Mouse (Mus musculus) heart, embryonic 16.5 days (tissue): ENCODE results near the gene Plcb4. TPM values are rescaled to one million over a fixed set of nuclear protein-coding genes. Genes with fewer than 3 reads are reported as not detected.
A peak's percentile ranks its signal among the peaks of the same experiment; 100 is the strongest.
"Not testable (repeated sequence)": the region's sequence is repeated elsewhere in the genome, so short reads cannot be mapped to it uniquely, and the experiment has no call there.

Source experiments
- ATAC-seq: fragments of 200-750 bp; cut with Nextera tagmentation; replicated peaks from 2 replicates; pipeline ENCODE4 v1.8.0; 2017; ENCODE audit warnings: moderate number of reproducible peaks; ENCODE audit not compliant: insufficient read depth, low FRiP score; ENCODE audit errors: extremely low read depth
- H3K27ac ChIP-seq: fragments of 300-500 bp; sonication (generic); 2 replicates; pipeline ENCODE4 v1.5.1; 2014; ENCODE audit warnings: mild to moderate bottlenecking, low read length, control low read depth, moderate library complexity
- H3K27me3 ChIP-seq: fragments of 300-500 bp; sonication (generic); 2 replicates; pipeline ENCODE4 v1.6.1; 2014; ENCODE audit warnings: low read length, mixed read lengths; ENCODE audit not compliant: control insufficient read depth, insufficient read depth
- H3K36me3 ChIP-seq: fragments of 300-500 bp; sonication (generic); 2 replicates; pipeline ENCODE4 v1.6.1; 2014; ENCODE audit not compliant: control insufficient read depth, insufficient read depth
- H3K4me1 ChIP-seq: fragments of 300-500 bp; sonication (generic); 2 replicates; pipeline ENCODE4 v1.6.1; 2014; ENCODE audit warnings: low read length, mixed read lengths; ENCODE audit not compliant: control insufficient read depth, insufficient read depth
- H3K4me2 ChIP-seq: fragments of 300-500 bp; sonication (generic); 2 replicates; pipeline ENCODE4 v1.6.1; 2014; ENCODE audit warnings: low read depth, mild to moderate bottlenecking, control low read depth, low read length
- H3K4me3 ChIP-seq: fragments of 300-500 bp; sonication (generic); 2 replicates; pipeline ENCODE4 v1.5.1; 2014; ENCODE audit warnings: mild to moderate bottlenecking, control low read depth, low read length
- H3K9ac ChIP-seq: fragments of 300-500 bp; sonication (generic); 2 replicates; pipeline ENCODE4 v1.6.1; 2014; ENCODE audit warnings: low read length, control low read depth
- H3K9me3 ChIP-seq: fragments of 300-500 bp; sonication (generic); replicated peaks from 2 replicates; pipeline ENCODE4 v1.6.1; 2016; ENCODE audit warnings: low read length; ENCODE audit not compliant: control insufficient read depth
- WGBS: fragments of 180-500 bp; shearing (Covaris S2); extraction: QIAGEN DNeasy Blood & Tissue Kit; methylation state at CpG from one replicate; pipeline ENCODE4 v1.1.7; 2014; 5-methylcytosine and 5-hydroxymethylcytosine counted together
- polyA plus RNA-seq: library from polyadenylated mRNA; unstranded; fragments of >200 nt; fragmentation: Nextera tagmentation; extraction: Ambion mirVana; gene quantifications from 2 replicates; pipeline ENCODE4 v1.2.1, GENCODE M21; 2015

Plcb4 gene
- polyA plus RNA-seq, 1 experiment from 2014 or later = 31.9 TPM

DNA sequence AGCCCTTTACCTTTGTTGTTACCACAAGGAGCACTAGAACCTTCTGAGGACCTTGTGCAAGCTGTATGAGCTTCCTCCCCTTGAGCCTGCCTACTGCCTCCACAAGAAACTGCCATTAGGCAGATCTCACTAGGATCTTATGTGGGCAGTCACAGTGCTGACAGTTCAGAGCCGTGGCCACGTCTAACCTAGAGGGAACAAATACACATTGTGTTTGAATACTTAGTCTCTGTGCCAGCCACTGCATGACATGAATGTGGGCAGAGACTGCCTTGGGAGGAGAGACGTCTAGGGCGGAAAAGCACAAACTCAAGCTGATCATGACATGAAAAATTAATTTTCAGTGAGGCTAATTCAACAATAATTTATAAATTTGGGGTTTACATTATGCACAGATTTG lies 239.2 kb downstream of the Plcb4 start:
- Histone ChIP-seq H3K4me2 (no peak overlapping the region), H3K27ac (no peak overlapping the region), H3K27me3 (no peaks in the 10 kb centered on the region), H3K4me1 (peaks cover 14% of the 10 kb centered on the region), H3K9ac (no peak overlapping the region), H3K4me3 (no peak overlapping the region), H3K9me3 (no peaks in the 10 kb centered on the region), H3K36me3 (no peaks in the 10 kb centered on the region)
- ATAC-seq = no peak
- 53% methylated on average over 4 of the region's 4 CpGs for WGBS

DNA sequence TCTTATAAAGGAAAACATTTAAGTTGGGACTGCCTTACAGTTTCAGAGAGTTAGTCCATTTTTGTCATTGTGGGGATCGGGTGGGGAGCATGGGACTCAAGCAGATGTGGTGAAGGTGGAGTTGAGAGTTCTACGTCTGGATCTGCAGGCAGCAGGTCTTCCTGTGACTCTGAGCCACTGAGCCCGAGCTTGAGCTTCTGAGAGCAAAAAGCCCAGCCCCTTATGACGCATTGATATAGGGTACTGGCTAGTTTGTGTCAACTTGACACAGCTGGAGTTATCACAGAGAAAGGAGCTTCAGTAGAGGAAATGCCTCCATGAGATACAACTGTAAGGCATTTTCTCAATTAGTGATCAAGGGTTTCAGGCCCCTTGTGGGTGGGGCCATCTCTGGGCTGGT lies 241.1 kb downstream of the Plcb4 start:
- not testable (repeated sequence) for H3K4me2 ChIP-seq, H3K9me3 ChIP-seq, H3K27ac ChIP-seq, H3K36me3 ChIP-seq, ATAC-seq, H3K4me3 ChIP-seq, H3K27me3 ChIP-seq, H3K9ac ChIP-seq
- peaks cover 14% of the 10 kb centered on the region for H3K4me1 ChIP-seq
- 70% methylated on average over 4 of the region's 4 CpGs for WGBS

DNA sequence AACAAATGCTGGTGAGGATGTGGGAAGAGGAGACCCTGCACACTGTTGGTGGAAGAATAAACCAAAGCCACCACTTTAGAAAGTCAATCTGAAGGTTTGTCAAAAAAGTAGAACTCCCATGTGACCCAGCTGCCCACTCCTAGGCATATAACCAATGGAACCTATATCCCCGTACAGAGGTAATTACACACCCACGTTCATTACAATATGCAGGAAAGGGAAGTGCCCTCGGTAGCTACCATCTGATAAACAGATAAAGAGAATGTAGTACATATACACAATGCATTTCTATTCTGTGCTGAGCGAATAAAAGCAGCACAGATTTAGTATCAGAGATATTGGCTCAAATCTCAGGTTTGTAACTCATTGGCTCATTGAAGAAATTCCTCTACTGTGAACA lies 242.2 kb downstream of the Plcb4 start:
- Histone ChIP-seq H3K9me3 (no peaks in the 10 kb centered on the region), H3K4me2 (no peak overlapping the region), H3K4me3 (no peak overlapping the region), H3K27ac (no peak overlapping the region), H3K4me1 (peaks cover 14% of the 10 kb centered on the region), H3K27me3 (no peaks in the 10 kb centered on the region), H3K36me3 (no peaks in the 10 kb centered on the region), H3K9ac (no peak overlapping the region)
- ATAC-seq = no peak
- 81% methylated on average over 4 of the region's 4 CpGs for WGBS

- no peak overlapping the region for H3K9ac ChIP-seq
- H3K36me3 ChIP-seq = no peaks in the 10 kb centered on the region
- no peak overlapping the region for H3K4me3 ChIP-seq
- WGBS = 74% methylated on average over 4 of the region's 4 CpGs
- no peak overlapping the region for H3K27ac ChIP-seq
- H3K4me1 ChIP-seq = peaks cover 4% of the 10 kb centered on the region
- H3K27me3 ChIP-seq = no peaks in the 10 kb centered on the region
- ATAC-seq = no peak
- H3K4me2 ChIP-seq = no peak overlapping the region
- H3K9me3 ChIP-seq = no peaks in the 10 kb centered on the region
These were observed 245.5 kb downstream of the Plcb4 start for GRCm38 (mm10) chr2:135904262-135904661.

- H3K4me1 ChIP-seq = peaks cover 4% of the 10 kb centered on the region
These were observed 246.0 kb downstream of the Plcb4 start for GRCm38 (mm10) chr2:135904791-135905190.

DNA sequence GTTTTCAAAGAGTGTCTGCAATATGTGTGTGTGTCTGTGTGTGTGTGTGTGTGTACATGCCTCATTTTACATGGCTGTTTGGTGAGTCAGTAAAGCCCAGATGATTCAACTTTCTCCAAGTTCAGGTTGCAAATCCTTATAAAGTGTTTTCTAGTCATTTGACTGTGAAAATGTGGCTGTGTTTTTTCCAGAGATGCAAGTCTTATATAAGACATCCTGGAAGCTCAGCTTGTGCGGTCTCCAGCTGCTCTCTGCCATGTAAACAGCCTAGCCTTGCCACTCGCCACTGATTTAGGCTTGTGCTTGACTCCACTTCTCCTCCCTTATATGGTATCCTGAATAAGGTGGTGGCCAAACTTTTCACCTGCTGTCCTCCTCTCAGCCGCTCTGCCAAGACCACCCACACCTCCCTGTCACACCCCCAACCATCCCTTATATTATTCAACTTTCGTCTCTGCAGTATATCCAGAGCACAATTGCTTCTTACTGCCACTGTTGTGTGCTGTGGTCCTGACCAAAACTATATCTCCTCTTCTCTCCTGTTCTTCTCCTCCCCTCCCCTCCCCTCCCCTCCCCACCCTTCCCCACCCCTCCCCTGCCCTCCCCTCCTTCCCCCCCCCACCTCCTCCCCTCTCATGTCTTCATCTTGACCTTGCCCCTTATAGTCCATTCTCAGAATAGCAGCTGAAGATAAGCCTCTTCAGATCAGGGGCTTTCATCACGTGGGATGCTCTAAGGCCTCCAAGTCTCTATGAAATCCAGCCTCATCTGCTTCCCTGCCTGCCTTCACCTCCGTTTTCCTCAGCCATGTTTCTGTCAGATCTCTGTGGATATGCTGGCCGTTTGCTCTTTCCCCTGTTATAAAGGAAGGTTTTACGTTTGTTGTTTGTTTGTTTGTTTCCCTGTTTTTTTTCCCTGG lies 255.8 kb downstream of the Plcb4 start:
- Histone ChIP-seq H3K4me1 (peaks cover 35% of the 10 kb centered on the region), H3K4me2 (no peak overlapping the region), H3K36me3 (peaks cover 3% of the 10 kb centered on the region; the same call in 1 of the 2 replicates), H3K9ac (no peak overlapping the region), H3K9me3 (no peaks in the 10 kb centered on the region), H3K27ac (peak overlapping the region; percentile 65), H3K4me3 (no peak overlapping the region), H3K27me3 (no peaks in the 10 kb centered on the region)
- ATAC-seq = no peak
- 52% methylated on average over 8 of the region's 8 CpGs for WGBS

More at GRCm38 (mm10) chr2:135904791-135905190, 246.0 kb downstream of the Plcb4 start:
- no peak overlapping the region for H3K4me2 ChIP-seq
- no peaks in the 10 kb centered on the region for H3K27me3 ChIP-seq
- H3K9ac ChIP-seq = no peak overlapping the region
- H3K9me3 ChIP-seq = no peaks in the 10 kb centered on the region
- H3K4me3 ChIP-seq = no peak overlapping the region
- 68% methylated on average over 4 of the region's 4 CpGs for WGBS
- no peak overlapping the region for H3K27ac ChIP-seq
- no peaks in the 10 kb centered on the region for H3K36me3 ChIP-seq
- ATAC-seq = no peak

GRCm38 (mm10) chr2:135915928-135916327 lies 257.1 kb downstream of the Plcb4 start:
- no peak; the same call in 1 of the 2 replicates for ATAC-seq
- H3K27ac ChIP-seq = peak overlapping the region; percentile 30; the same call in 1 of the 2 replicates
- WGBS = 22% methylated on average over 10 of the region's 10 CpGs

DNA sequence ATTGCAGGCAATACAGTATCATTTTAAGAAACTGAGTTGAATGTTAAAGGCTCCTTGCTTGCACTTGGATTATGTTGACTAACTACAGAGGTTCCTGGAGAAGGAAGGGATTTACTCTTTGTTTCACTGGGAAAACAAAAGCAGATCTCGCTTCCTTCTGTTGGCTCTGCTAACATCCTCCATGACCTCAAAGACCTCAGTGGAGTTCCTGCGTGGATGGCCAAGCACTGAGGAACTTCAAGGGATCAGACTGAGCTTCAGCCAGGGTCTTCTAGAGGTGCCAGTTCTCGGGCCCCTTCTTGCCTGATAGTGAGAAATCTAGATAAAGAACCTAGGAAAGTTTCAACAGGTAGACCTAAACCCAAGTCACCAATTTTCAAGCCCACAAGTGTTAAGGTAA lies 258.2 kb downstream of the Plcb4 start:
- H3K4me1 ChIP-seq = peaks cover 35% of the 10 kb centered on the region
- no peak overlapping the region for H3K27ac ChIP-seq
- H3K36me3 ChIP-seq = no peaks in the 10 kb centered on the region
- H3K27me3 ChIP-seq = no peaks in the 10 kb centered on the region
- no peak overlapping the region for H3K4me3 ChIP-seq
- H3K4me2 ChIP-seq = no peak overlapping the region
- no peak for ATAC-seq
- no peak overlapping the region for H3K9ac ChIP-seq
- 69% methylated on average over 3 of the region's 3 CpGs for WGBS
- no peaks in the 10 kb centered on the region for H3K9me3 ChIP-seq

More at GRCm38 (mm10) chr2:135915928-135916327, 257.1 kb downstream of the Plcb4 start:
- Histone ChIP-seq H3K36me3 (no peaks in the 10 kb centered on the region), H3K4me1 (peaks cover 35% of the 10 kb centered on the region), H3K4me3 (no peak overlapping the region), H3K9me3 (no peaks in the 10 kb centered on the region), H3K4me2 (peak overlapping the region; percentile 4; the same call in 1 of the 2 replicates), H3K27me3 (no peaks in the 10 kb centered on the region), H3K9ac (no peak overlapping the region)

DNA sequence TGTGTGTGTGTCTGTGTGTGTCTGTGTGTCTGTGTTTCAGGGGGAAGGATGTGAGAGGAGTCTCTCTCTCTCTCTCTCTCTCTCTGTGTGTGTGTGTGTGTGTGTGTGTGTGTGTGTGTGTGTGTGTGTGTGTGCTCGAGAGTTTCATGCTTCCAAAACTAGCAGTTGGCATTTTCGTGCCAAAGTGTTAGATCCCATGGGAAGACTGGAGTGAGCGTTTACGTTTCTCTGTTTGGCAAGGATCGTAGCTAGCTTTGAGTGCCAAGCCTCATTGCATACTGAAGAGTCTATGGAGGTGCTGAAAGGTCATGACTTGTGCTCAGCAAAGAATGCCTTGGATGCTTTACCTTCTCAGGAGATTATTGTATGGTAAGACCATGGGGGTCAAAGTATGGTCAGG lies 259.3 kb downstream of the Plcb4 start:
- Histone ChIP-seq H3K36me3 (no peaks in the 10 kb centered on the region), H3K4me2 (no peak overlapping the region), H3K9ac (no peak overlapping the region), H3K4me3 (no peak overlapping the region), H3K27me3 (no peaks in the 10 kb centered on the region), H3K4me1 (peaks cover 35% of the 10 kb centered on the region), H3K9me3 (no peaks in the 10 kb centered on the region), H3K27ac (no peak overlapping the region)
- WGBS = 25% methylated on average over 5 of the region's 5 CpGs
- ATAC-seq = 0 out of 2 replicates have a peak, but pooled peaks have one; percentile 28
